Mouse (Mus musculus) midbrain, postnatal 0 days (tissue): ENCODE measurements at regions not wholly inside any gene's neighbourhood (a gene's known extent, or its start where the extent isn't known, plus 50 kb on each side); places are given as distances from the start of the nearest gene placed in this dataset.

ENCODE experiments used
- ATAC-seq: fragments of 200-750 bp; cut with Nextera tagmentation; 2 replicates; pipeline ENCODE4 v1.8.0; 2017; ENCODE audit warnings: moderate number of reproducible peaks, mild to moderate bottlenecking, moderate TSS enrichment, moderate library complexity; ENCODE audit not compliant: low FRiP score
- DNase-seq: peaks from one replicate; pipeline ENCODE4 v3.0.0-alpha.2; 2015; ENCODE audit warnings: low spot score
- H3K27ac ChIP-seq: fragments of 300-500 bp; sonication (generic); 2 replicates; pipeline ENCODE4 v1.5.1; 2014; ENCODE audit warnings: low read depth, mild to moderate bottlenecking, low read length, mixed read lengths
- H3K27me3 ChIP-seq: fragments of 300-500 bp; sonication (generic); 2 replicates; pipeline ENCODE4 v1.6.1; 2014; ENCODE audit warnings: low read length, control low read depth, mixed read lengths; ENCODE audit not compliant: insufficient read depth
- H3K36me3 ChIP-seq: fragments of 300-500 bp; sonication (generic); 2 replicates; pipeline ENCODE4 v1.6.1; 2014; ENCODE audit warnings: low read length, control low read depth, mixed read lengths; ENCODE audit not compliant: insufficient read depth
- H3K4me1 ChIP-seq: fragments of 300-500 bp; sonication (generic); 2 replicates; pipeline ENCODE4 v1.6.1; 2014; ENCODE audit warnings: mild to moderate bottlenecking, control low read depth, antibody characterized with exemption, low read length, mixed read lengths; ENCODE audit not compliant: insufficient read depth
- H3K4me2 ChIP-seq: fragments of 300-500 bp; sonication (generic); 2 replicates; pipeline ENCODE4 v1.6.1; 2014; ENCODE audit warnings: low read depth, mild to moderate bottlenecking, low read length, mixed read lengths; ENCODE audit not compliant: poor library complexity, severe bottlenecking
- H3K4me3 ChIP-seq: fragments of 300-500 bp; sonication (generic); 2 replicates; pipeline ENCODE4 v1.5.1; 2014; ENCODE audit warnings: low read depth, mild to moderate bottlenecking, low read length, moderate library complexity
- H3K9ac ChIP-seq: fragments of 300-500 bp; sonication (generic); replicated peaks from 2 replicates; pipeline ENCODE4 v1.6.1; 2014; ENCODE audit warnings: mild to moderate bottlenecking, low read length, moderate library complexity, mixed read lengths; ENCODE audit not compliant: poor library complexity, severe bottlenecking
- H3K9me3 ChIP-seq: fragments of 300-500 bp; sonication (generic); 2 replicates; pipeline ENCODE4 v1.6.1; 2016; ENCODE audit warnings: low read length, control low read depth
- CTCF ChIP-seq: IDR thresholded peaks from 2 replicates; pipeline ENCODE4 v1.5.1; 2016; ENCODE audit warnings: antibody characterized with exemption, mild to moderate bottlenecking
- WGBS: fragments of 180-500 bp; shearing (Covaris S2); extraction: QIAGEN DNeasy Blood & Tissue Kit; methylation state at CpG from one replicate; pipeline ENCODE4 v1.1.7; 2014; 5-methylcytosine and 5-hydroxymethylcytosine counted together

- no peak overlapping the region for H3K27ac ChIP-seq
- no peaks in the 10 kb centered on the region for H3K36me3 ChIP-seq
- no peak overlapping the region for H3K9ac ChIP-seq
- no peak overlapping the region for H3K4me2 ChIP-seq
- no peaks in the 10 kb centered on the region for H3K27me3 ChIP-seq
- H3K9me3 ChIP-seq, result no peaks in the 10 kb centered on the region
- H3K4me1 ChIP-seq, result no peaks in the 10 kb centered on the region
- DNase-seq (no peak), ATAC-seq (no peak)
- 94% methylated on average over 12 of the region's 12 CpGs for WGBS
- no peak for TF ChIP-seq CTCF
- H3K4me3 ChIP-seq, result no peak overlapping the region
Measured at GRCm38 (mm10) chr12:70769538-70770176, 55.7 kb upstream of the Frmd6 start.

DNA sequence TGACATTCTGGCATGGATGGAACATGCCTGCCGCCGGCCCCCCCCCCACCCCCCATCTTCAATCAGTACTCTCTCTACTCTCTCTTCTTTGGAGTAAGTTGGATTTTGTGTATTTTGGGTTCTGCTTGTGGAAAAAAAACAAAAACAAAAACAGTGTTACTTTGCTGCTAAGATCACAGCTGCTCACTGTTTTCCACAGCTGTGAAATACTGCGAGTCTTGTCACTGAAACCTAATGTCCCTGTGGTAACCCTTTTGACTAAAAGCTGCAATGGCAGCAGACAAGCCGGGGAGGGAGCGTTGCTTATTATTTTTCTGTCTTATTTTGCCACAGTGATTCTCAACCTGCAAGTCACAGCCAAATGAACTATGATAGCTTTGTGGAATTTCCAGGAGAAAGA is 51.3 kb upstream of the Frmd6 start:
- DNase-seq (no peak), ATAC-seq (no peak)
- no peaks in the 10 kb centered on the region for H3K4me1 ChIP-seq
- no peak overlapping the region for H3K27ac ChIP-seq
- H3K4me2 ChIP-seq, result no peak overlapping the region
- no peak overlapping the region for H3K9ac ChIP-seq
- WGBS, result 81% methylated on average over 5 of the region's 5 CpGs
- H3K36me3 ChIP-seq, result no peaks in the 10 kb centered on the region
- TF ChIP-seq CTCF, result no peak
- H3K9me3 ChIP-seq, result no peaks in the 10 kb centered on the region
- H3K4me3 ChIP-seq, result no peak overlapping the region
- no peaks in the 10 kb centered on the region for H3K27me3 ChIP-seq

GRCm38 (mm10) chr12:70774816-70775591 is 50.3 kb upstream of the Frmd6 start:
- H3K4me3 ChIP-seq, result no peak overlapping the region
- H3K36me3 ChIP-seq, result no peaks in the 10 kb centered on the region
- H3K9me3 ChIP-seq, result no peaks in the 10 kb centered on the region
- no peak overlapping the region for H3K9ac ChIP-seq
- WGBS, result 80% methylated on average over 8 of the region's 8 CpGs
- H3K27ac ChIP-seq, result no peak overlapping the region
- H3K27me3 ChIP-seq, result no peaks in the 10 kb centered on the region
- H3K4me1 ChIP-seq, result no peaks in the 10 kb centered on the region
- DNase-seq, result no peak
- H3K4me2 ChIP-seq, result no peak overlapping the region
- TF ChIP-seq CTCF, result no peak
- no peak for ATAC-seq
